Mouse (Mus musculus) hindbrain, embryonic 10.5 days (tissue): ENCODE results near the gene Bcas1. TPM values are rescaled to one million over a fixed set of nuclear protein-coding genes. Genes with fewer than 3 reads are reported as not detected.

ENCODE experiments used
- DNase-seq: peaks from one replicate; pipeline ENCODE4 v3.0.0-alpha.2; 2017; ENCODE audit warnings: low spot score
- H3K27ac ChIP-seq: fragments of 300-500 bp; sonication (generic); 2 replicates; pipeline ENCODE4 v1.5.1; 2016; ENCODE audit warnings: mild to moderate bottlenecking, moderate library complexity
- H3K27me3 ChIP-seq: fragments of 300-500 bp; sonication (generic); 2 replicates; pipeline ENCODE4 v1.6.1; 2016; ENCODE audit warnings: mild to moderate bottlenecking; ENCODE audit not compliant: poor library complexity, insufficient read depth, severe bottlenecking
- H3K36me3 ChIP-seq: fragments of 300-500 bp; sonication (generic); 2 replicates; pipeline ENCODE4 v1.6.1; 2016; ENCODE audit warnings: mild to moderate bottlenecking, moderate library complexity
- H3K4me1 ChIP-seq: fragments of 300-500 bp; sonication (generic); replicated peaks from 2 replicates; pipeline ENCODE4 v1.6.1; 2016; ENCODE audit warnings: mild to moderate bottlenecking
- H3K4me3 ChIP-seq: fragments of 300-500 bp; sonication (generic); 2 replicates; pipeline ENCODE4 v1.5.1; 2016; ENCODE audit warnings: mild to moderate bottlenecking, moderate library complexity
- H3K9me3 ChIP-seq: fragments of 300-500 bp; sonication (generic); 2 replicates; pipeline ENCODE4 v1.6.1; 2016; ENCODE audit warnings: mild to moderate bottlenecking, moderate library complexity
- WGBS: fragments of 180-500 bp; shearing (Covaris S2); methylation state at CpG from one replicate; pipeline ENCODE4 v1.1.7; 2016; 5-methylcytosine and 5-hydroxymethylcytosine counted together
- polyA plus RNA-seq: library from polyadenylated mRNA; unstranded; fragments of >200 nt; fragmentation: Nextera tagmentation; extraction: Ambion mirVana; gene quantifications from 2 replicates; pipeline ENCODE4 v1.2.1, GENCODE M21; 2016

The Bcas1 gene
- polyA plus RNA-seq, 1 experiment from 2014 or later: 2.2 TPM

- H3K9me3 ChIP-seq: no peaks in the 10 kb centered on the region
- H3K4me1 ChIP-seq: peaks cover 29% of the 10 kb centered on the region
- WGBS: 27% methylated on average over 23 of the region's 23 CpGs
- DNase-seq: peak; percentile 61
- H3K4me3 ChIP-seq: peak overlapping the region; percentile 45
- peak overlapping the region; percentile 68 for H3K27ac ChIP-seq
- H3K27me3 ChIP-seq: peaks cover 36% of the 10 kb centered on the region
- no peaks in the 10 kb centered on the region for H3K36me3 ChIP-seq
These were observed 16.8 kb downstream of the Bcas1 start for GRCm38 (mm10) chr2:170410677-170411489.

DNA sequence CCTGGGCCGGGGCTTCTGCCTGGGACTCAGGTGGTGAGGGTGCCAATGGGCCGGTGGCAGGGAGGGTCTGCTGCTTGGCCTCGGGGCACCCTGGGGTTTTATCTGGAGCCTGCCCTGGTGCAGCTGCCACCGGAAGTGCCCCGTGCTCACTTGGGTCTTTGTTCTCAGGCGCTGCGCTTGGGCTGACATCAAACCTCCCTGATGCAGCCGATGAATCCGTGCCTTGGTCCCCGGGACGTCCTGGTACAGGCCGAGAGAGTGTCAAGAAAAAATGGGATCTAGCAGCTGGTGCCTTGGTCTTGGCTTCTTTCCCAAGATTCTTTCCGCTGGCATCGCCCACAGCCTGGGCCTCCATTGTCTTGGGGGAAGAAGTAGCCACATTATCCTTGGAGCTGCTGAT lies 21.2 kb downstream of the Bcas1 start:
- H3K27ac ChIP-seq: peak overlapping the region; percentile 69

DNA sequence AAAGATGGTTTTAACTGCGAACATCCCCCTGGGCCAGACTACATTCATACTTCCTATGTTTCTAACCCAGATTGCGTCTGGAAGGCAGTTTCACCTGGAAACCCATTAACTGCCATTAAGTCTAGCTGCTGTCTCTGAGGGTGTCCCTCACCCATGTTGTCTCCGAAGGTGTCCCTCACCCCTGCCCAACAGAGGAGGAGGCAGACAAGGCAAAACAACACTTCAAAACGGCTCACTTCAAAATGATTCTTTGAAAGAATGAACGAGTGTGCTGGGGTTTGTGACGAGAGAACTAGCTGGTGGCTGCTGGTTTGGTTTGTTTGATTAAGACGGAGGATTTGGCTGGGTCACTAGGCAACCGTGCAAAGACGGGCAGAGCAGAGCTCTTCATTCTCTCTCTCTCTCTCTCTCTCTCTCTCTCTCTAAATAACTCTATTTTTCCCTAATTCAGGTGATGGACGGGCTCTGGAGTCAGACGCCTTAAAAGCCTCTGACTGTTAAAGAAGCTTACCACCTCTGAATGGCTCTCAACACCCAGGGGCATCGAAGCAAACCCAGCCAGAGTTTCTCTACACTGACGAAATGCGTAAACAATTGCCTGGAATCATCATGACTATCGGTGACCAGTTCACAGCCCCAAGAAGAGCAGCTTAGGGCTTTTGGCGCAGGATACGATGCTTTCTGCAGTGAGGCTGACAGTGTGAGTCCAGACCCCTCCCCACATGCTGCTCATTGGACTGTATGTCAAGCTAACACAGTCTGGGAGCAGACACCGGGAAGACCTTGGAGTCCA lies 22.7 kb downstream of the Bcas1 start:
- H3K4me1 ChIP-seq: peaks cover 51% of the 10 kb centered on the region
- no peaks in the 10 kb centered on the region for H3K9me3 ChIP-seq
- peak overlapping the region; percentile 21; the same call in 1 of the 2 replicates for H3K4me3 ChIP-seq
- WGBS: 22% methylated on average over 18 of the region's 18 CpGs
- no peak for DNase-seq
- peaks cover 18% of the 10 kb centered on the region for H3K27me3 ChIP-seq
- peak overlapping the region; percentile 69 for H3K27ac ChIP-seq
- no peaks in the 10 kb centered on the region for H3K36me3 ChIP-seq

More for the DNA sequence above, 21.2 kb downstream of the Bcas1 start:
- 65% methylated on average over 14 of the region's 14 CpGs for WGBS
- no peak for DNase-seq
- H3K27me3 ChIP-seq: peaks cover 26% of the 10 kb centered on the region
- H3K4me3 ChIP-seq: no peak overlapping the region
- no peaks in the 10 kb centered on the region for H3K36me3 ChIP-seq
- H3K4me1 ChIP-seq: peaks cover 51% of the 10 kb centered on the region
- no peaks in the 10 kb centered on the region for H3K9me3 ChIP-seq

- DNase-seq: no peak
- H3K36me3 ChIP-seq: no peaks in the 10 kb centered on the region
- peak overlapping the region; percentile 40 for H3K27ac ChIP-seq
These were observed 23.8 kb downstream of the Bcas1 start for GRCm38 (mm10) chr2:170403666-170404385.

GRCm38 (mm10) chr2:170401211-170401799 lies 26.3 kb downstream of the Bcas1 start:
- 2% methylated on average over 17 of the region's 17 CpGs for WGBS
- Histone ChIP-seq H3K9me3 (no peaks in the 10 kb centered on the region), H3K27me3 (no peaks in the 10 kb centered on the region), H3K36me3 (no peaks in the 10 kb centered on the region), H3K4me3 (peak overlapping the region; percentile 44), H3K27ac (peak overlapping the region; percentile 72; the same call in 1 of the 2 replicates), H3K4me1 (peaks cover 46% of the 10 kb centered on the region)
- peak; percentile 82 for DNase-seq

More at GRCm38 (mm10) chr2:170403666-170404385, 23.8 kb downstream of the Bcas1 start:
- peaks cover 51% of the 10 kb centered on the region for H3K4me1 ChIP-seq
- no peak overlapping the region for H3K4me3 ChIP-seq
- 45% methylated on average over 10 of the region's 10 CpGs for WGBS
- H3K9me3 ChIP-seq: no peaks in the 10 kb centered on the region
- peaks cover 9% of the 10 kb centered on the region for H3K27me3 ChIP-seq

DNA sequence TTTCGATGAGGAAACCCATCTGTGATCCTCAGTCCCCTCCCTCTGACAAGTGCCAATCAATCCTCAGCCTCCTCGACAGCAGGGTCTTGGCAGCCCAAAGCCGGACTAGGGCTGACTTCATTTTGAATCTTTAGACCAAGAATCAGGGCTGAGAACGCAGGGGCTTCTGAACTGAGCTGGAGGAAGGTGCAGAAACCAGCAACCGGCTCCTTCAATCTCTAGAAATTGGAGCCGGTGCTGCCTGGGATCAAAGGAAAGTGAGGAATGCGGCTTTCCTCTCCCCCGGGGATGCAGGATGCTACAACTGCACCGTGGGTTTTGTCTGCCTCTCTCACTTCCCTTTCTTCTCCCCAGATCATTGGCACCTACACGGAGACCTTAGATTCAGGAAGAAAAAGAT lies 27.0 kb downstream of the Bcas1 start:
- H3K4me3 ChIP-seq: peak overlapping the region; percentile 44
- H3K27ac ChIP-seq: peak overlapping the region; percentile 72
- WGBS: 5% methylated on average over 10 of the region's 10 CpGs
- H3K4me1 ChIP-seq: peaks cover 42% of the 10 kb centered on the region
- peak; percentile 45 for DNase-seq
- no peaks in the 10 kb centered on the region for H3K27me3 ChIP-seq
- no peaks in the 10 kb centered on the region for H3K36me3 ChIP-seq
- H3K9me3 ChIP-seq: no peaks in the 10 kb centered on the region

DNA sequence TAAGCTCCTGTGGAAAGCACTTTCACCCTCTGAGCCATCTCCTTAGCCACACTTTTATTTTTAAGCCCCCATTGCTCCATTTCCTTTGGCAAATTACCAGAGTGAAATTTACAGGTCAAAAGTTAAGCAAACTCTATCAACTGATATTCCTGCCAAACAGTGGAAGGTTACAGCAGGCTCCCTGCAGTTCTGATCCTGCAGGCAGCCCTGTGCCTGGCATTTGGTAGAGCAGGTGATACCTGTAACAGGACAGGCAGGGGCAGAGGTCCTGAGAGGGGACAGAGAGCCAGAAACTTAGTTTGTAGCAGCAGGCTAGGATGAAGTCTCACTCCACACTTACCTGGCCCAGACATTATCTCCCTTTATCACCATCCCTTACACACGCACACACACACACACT lies 35.7 kb downstream of the Bcas1 start:
- H3K4me1 ChIP-seq: peaks cover 7% of the 10 kb centered on the region; the same call in 1 of the 2 replicates
- WGBS: 96% methylated on average over 1 of the region's 1 CpGs
- H3K9me3 ChIP-seq: 0 out of 2 replicates have a peak, but pooled peaks cover 2% of the 10 kb centered on the region
- no peak for DNase-seq
- H3K27ac ChIP-seq: no peak overlapping the region
- no peaks in the 10 kb centered on the region for H3K27me3 ChIP-seq
- no peaks in the 10 kb centered on the region for H3K36me3 ChIP-seq
- no peak overlapping the region for H3K4me3 ChIP-seq

DNA sequence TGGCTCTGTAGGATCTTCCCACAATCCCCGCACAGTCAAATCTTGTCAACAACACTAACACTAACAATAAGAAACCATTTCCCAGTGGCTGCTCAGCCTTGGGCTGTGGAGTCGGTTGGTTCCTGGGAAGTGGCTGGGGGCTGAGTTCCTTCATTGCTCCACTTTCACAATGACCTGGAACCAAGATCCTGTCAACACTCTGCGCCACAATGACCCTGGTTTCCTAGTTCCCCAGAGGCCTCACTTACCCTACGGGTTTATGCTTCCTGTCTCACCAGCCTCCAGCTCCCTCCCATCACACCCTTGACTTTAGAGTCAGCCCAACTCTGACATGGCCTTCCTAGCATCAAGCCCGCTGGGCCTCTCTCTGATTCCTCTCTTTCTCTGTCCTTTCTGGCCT lies 39.3 kb downstream of the Bcas1 start:
- H3K36me3 ChIP-seq: no peaks in the 10 kb centered on the region
- H3K27me3 ChIP-seq: no peaks in the 10 kb centered on the region
- H3K27ac ChIP-seq: no peak overlapping the region
- peaks cover 7% of the 10 kb centered on the region; the same call in 1 of the 2 replicates for H3K4me1 ChIP-seq
- no peaks in the 10 kb centered on the region for H3K9me3 ChIP-seq
- 75% methylated on average over 5 of the region's 5 CpGs for WGBS
- no peak overlapping the region for H3K4me3 ChIP-seq
- no peak for DNase-seq

GRCm38 (mm10) chr2:170385556-170385955 lies 42.1 kb downstream of the Bcas1 start:
- Histone ChIP-seq H3K9me3 (peaks cover 5% of the 10 kb centered on the region; the same call in 1 of the 2 replicates), H3K4me3 (no peak overlapping the region), H3K4me1 (peaks cover 7% of the 10 kb centered on the region; the same call in 1 of the 2 replicates), H3K36me3 (no peaks in the 10 kb centered on the region), H3K27me3 (no peaks in the 10 kb centered on the region), H3K27ac (no peak overlapping the region)
- DNase-seq: no peak
- WGBS: 98% methylated on average over 1 of the region's 1 CpGs

- Histone ChIP-seq H3K4me1 (peaks cover 7% of the 10 kb centered on the region; the same call in 1 of the 2 replicates), H3K9me3 (peaks cover 6% of the 10 kb centered on the region; the same call in 1 of the 2 replicates), H3K4me3 (no peak overlapping the region), H3K27me3 (no peaks in the 10 kb centered on the region), H3K36me3 (no peaks in the 10 kb centered on the region), H3K27ac (no peak overlapping the region)
- 96% methylated on average over 1 of the region's 1 CpGs for WGBS
- no peak for DNase-seq
These were observed 42.9 kb downstream of the Bcas1 start for GRCm38 (mm10) chr2:170384770-170385169.

DNA sequence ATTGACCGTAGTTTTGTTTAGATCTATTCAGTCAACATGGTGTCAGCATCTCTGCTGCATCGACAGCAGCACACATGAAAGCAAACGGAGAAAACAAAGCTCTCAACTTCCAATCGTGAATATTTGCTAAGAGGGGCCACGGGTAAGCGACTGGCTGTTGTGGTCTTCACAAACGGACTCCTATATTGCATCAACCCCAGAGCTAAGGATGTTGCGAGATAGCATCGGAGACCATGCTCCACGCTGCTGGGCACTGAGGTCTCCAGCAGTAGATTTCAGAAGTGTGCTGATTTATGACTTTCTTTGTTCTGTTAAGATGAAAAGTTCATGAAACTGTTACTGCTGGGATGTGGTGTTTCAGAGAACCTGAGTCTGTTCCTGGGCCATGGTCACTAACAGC lies 54.3 kb downstream of the Bcas1 start:
- H3K4me3 ChIP-seq: no peak overlapping the region
- WGBS: 95% methylated on average over 10 of the region's 10 CpGs

DNA sequence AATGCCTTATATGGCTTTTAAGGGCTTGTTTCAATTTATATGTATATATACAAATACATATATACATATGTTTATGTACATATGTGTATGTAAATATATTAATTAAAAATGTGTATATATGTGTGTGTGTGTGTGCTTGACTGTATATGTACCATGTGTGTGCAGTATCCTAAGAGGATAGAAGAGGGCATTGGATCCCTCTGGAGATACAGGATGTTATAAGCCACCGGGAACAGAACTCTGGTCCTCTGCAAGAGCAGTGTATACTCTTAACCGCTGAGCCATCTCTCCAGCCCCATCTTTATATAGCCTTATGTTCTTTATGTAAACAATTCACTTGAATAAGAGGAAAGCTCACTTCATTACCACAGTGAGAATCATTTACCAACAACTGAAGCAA lies 62.0 kb downstream of the Bcas1 start:
- no peak overlapping the region for H3K27ac ChIP-seq
- no peaks in the 10 kb centered on the region for H3K4me1 ChIP-seq
- H3K27me3 ChIP-seq: no peaks in the 10 kb centered on the region
- no peaks in the 10 kb centered on the region for H3K36me3 ChIP-seq
- no peaks in the 10 kb centered on the region for H3K9me3 ChIP-seq
- H3K4me3 ChIP-seq: no peak overlapping the region
- no peak for DNase-seq
- WGBS: 92% methylated on average over 2 of the region's 2 CpGs

More for the DNA sequence above, 54.3 kb downstream of the Bcas1 start:
- Histone ChIP-seq H3K4me1 (peaks cover 7% of the 10 kb centered on the region; the same call in 1 of the 2 replicates), H3K27me3 (no peaks in the 10 kb centered on the region), H3K36me3 (no peaks in the 10 kb centered on the region), H3K9me3 (no peaks in the 10 kb centered on the region), H3K27ac (no peak overlapping the region)
- no peak for DNase-seq
